Mouse (Mus musculus) ES-Bruce4 (cell line): ENCODE results near the gene Sri.

Experiments
- CTCF ChIP-seq: IDR thresholded peaks from one replicate; pipeline ENCODE4 v1.8.1; 2011; ENCODE audit warnings: low read depth, low read length
- EP300 ChIP-seq: IDR thresholded peaks from 2 replicates; pipeline ENCODE4 v1.6.1; 2011; ENCODE audit warnings: low read depth, low read length; ENCODE audit not compliant: insufficient read depth
- POLR2A ChIP-seq: IDR thresholded peaks from one replicate; pipeline ENCODE4 v1.8.1; 2011; ENCODE audit warnings: low read length; ENCODE audit not compliant: insufficient read depth

- TF ChIP-seq CTCF = no peak
- TF ChIP-seq POLR2A = no peak
- no peak for TF ChIP-seq EP300
Observed at GRCm38 (mm10) chr5:8073901-8074561, 28.2 kb downstream of the Sri start.
